Mouse (Mus musculus) liver, embryonic 18 days (tissue): ENCODE results near the gene H2-M2. TPM values are rescaled to one million over a fixed set of nuclear protein-coding genes. Genes with fewer than 3 reads are reported as not detected.

Source experiments
- polyA plus RNA-seq: library from polyadenylated mRNA; depleted of rRNA; stranded (reverse); fragments of >200 nt; gene quantifications from 2 replicates; pipeline ENCODE4 v1.2.3, GENCODE M21; 2012; rRNA removed

H2-M2 gene
- polyA plus RNA-seq, result 0.06 TPM in 1 of 2 replicates, not detected in the other

DNA sequence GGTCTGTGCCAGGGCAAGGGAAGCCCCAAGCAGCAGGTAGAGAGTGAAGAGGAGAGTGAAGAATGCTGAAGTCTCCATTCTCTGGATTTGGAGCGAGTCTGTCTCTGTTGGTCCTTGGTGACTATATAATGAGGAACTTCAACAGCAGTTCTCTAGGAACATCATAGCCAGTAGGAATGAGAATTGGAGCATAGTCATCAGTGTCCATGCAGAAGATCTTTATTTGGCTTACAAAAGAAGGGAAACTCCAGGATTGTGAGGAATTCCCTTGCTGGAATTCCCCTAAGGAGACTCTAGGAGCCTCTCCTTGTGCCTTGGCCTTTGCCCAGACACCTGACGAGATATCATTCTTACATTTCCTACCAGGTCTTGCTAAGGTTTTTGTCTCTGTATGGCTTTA lies at the start of gene H2-M2:
Gene H2-M2, minus strand, starts transcription at position 101 of the 400 bp plus-strand sequence.

DNA sequence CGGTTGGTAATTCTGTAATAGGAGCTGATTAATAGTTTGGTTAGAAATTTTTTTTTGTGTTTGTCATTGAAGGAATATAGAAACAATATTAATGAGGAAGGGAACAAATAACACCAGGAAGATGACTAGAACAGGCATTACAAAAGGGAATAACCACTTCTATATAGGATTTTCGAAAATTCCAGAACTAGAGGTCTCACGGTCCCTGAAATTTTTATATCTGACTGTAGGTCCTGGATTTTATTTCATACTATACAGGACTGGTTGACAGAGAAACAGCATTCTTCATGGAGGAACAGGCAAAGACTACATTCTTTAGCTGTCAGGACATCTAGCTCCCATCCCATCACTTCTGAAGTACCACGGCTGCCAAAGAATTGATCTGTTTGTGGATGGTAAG lies 24.4 kb upstream of the H2-M2 start, which contains the start of gene Olfr111:
Gene Olfr111, plus strand, starts transcription at position 301 of the 400 bp plus-strand sequence.

DNA sequence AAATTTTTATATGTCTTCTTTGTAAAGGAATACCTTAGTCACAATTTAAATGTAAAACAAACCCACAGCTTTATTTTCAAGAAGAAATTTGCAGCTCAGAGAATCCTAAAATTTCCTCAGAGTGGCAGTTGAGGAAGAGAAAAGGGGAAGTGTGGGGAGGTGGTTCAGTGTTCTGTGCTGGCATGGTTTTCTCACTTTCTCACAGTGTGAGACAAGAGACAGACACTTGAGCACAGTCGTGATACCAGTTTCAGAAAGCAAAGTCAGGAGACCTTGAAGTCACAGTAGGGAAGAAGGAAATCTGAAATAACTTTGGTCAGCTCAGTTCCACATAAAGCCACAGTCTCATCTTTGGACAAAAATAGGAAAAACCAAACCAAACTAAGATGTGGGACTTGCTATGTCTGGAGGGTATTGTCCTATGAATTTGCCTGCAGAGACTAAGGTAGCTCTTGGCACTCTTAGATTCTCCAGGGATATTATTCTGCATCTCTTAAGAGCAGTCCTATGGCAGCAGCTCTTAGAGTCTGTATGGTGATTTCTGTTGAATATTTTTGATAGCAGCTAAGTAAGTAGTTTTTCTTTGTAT lies 8.7 kb upstream of the H2-M2 start, which contains the start of gene Olfr110:
Gene Olfr110, plus strand, starts transcription at position 539 of the 589 bp plus-strand sequence.

DNA sequence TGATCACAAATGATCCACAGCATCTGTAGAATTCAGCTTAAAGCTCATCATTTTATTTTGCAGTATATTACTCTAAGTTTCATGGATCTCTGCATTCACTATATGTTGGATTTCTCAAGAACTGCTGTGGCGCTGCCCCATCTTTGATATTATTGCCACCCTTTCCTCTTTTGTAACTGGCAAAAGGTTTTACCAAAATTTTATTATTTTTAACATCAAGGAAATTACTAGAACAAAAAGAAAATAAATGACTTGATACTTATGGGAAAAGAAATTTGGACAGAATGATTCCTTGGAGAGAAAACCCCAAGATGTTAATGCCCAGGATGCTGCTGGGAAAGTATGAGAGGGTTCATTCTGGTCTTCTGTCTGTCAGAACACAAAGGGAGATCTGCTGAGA lies 24.7 kb downstream of the H2-M2 start, which contains the start of gene Olfr109:
Gene Olfr109, plus strand, starts transcription at position 301 of the 400 bp plus-strand sequence.

DNA sequence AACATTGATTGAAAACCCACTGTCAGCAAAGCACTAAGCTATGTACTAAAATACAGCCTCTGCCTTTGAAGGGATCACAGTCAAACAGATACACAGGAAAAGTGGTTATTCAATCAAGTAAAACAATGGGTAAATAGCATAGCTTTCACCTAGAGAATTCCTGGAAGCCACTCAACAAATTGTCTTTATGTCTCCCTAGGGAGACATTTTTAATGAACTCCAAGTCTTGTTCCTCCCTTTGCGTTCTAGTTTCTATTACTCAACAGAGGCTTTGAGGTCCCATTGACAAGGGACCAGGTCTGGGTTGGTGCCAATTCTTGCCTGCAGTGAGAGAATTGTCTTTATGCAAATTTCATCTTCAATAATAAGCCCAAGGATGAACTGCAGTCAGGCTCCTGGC lies 38.2 kb downstream of the H2-M2 start, which contains the start of gene Olfr108:
Gene Olfr108, plus strand, starts transcription at position 301 of the 400 bp plus-strand sequence.

Other genes starting within 250 kb of the H2-M2 start
- gene Olfr97, start 246.2 kb downstream of the H2-M2 start, polyA plus RNA-seq, result not detected in 2 replicates
- not detected in 2 replicates for gene Olfr98, start 219.8 kb downstream of the H2-M2 start, polyA plus RNA-seq
- 2.6 and 3.0 TPM in 2 replicates for gene H2-M3, start 213.3 kb downstream of the H2-M2 start, polyA plus RNA-seq
- gene Olfr99, start 200.1 kb downstream of the H2-M2 start, polyA plus RNA-seq, result not detected in 2 replicates
- gene Olfr101, start 179.2 kb downstream of the H2-M2 start, polyA plus RNA-seq, result not detected in 2 replicates
- not detected in 2 replicates for gene Olfr102, start 166.5 kb downstream of the H2-M2 start, polyA plus RNA-seq
- not detected in 2 replicates for gene Olfr103, start 143.9 kb downstream of the H2-M2 start, polyA plus RNA-seq
- gene Olfr104-ps, start 124.0 kb downstream of the H2-M2 start, polyA plus RNA-seq, result not detected in 2 replicates
- gene Olfr105-ps, start 104.5 kb downstream of the H2-M2 start, polyA plus RNA-seq, result not detected in 2 replicates
- not detected in 2 replicates for gene Olfr106-ps, start 93.2 kb downstream of the H2-M2 start, polyA plus RNA-seq
- not detected in 2 replicates for gene Olfr107, start 84.3 kb downstream of the H2-M2 start, polyA plus RNA-seq
- gene Olfr108, start 38.1 kb downstream of the H2-M2 start, polyA plus RNA-seq, result not detected in 2 replicates
- gene Olfr109, start 24.6 kb downstream of the H2-M2 start, polyA plus RNA-seq, result not detected in 2 replicates
- gene Olfr110, start 8.9 kb upstream of the H2-M2 start, polyA plus RNA-seq, result 0.02 TPM in 1 of 2 replicates, not detected in the other
- 0.03 and 0.04 TPM in 2 replicates for gene Olfr111, start 24.5 kb upstream of the H2-M2 start, polyA plus RNA-seq
- gene Olfr112, start 85.9 kb upstream of the H2-M2 start, polyA plus RNA-seq, result not detected in 2 replicates
- not detected in 2 replicates for gene Olfr113, start 94.1 kb upstream of the H2-M2 start, polyA plus RNA-seq
- gene Olfr114, start 109.2 kb upstream of the H2-M2 start, polyA plus RNA-seq, result not detected in 2 replicates
- not detected in 2 replicates for gene Olfr115, start 143.6 kb upstream of the H2-M2 start, polyA plus RNA-seq
- gene Olfr116, start 143.6 kb upstream of the H2-M2 start, polyA plus RNA-seq, result not detected in 2 replicates
- not detected in 2 replicates for gene Olfr117, start 180.2 kb upstream of the H2-M2 start, polyA plus RNA-seq
- not detected in 2 replicates for gene Olfr118, start 183.4 kb upstream of the H2-M2 start, polyA plus RNA-seq
- not detected in 2 replicates for gene Olfr119, start 213.0 kb upstream of the H2-M2 start, polyA plus RNA-seq
- gene Olfr120, start 238.3 kb upstream of the H2-M2 start, polyA plus RNA-seq, result not detected in 2 replicates